Mouse (Mus musculus) hindbrain, postnatal 0 days (tissue): Measurements from ENCODE around the gene Mmp14. TPM values are rescaled to one million over a fixed set of nuclear protein-coding genes. Genes with fewer than 3 reads are reported as not detected.

Experiments
- ATAC-seq: fragments of 200-750 bp; cut with Nextera tagmentation; 2 replicates; pipeline ENCODE4 v1.8.0; 2017; ENCODE audit warnings: mild to moderate bottlenecking, moderate TSS enrichment, moderate library complexity
- DNase-seq: peaks from one replicate; pipeline ENCODE4 v3.0.0-alpha.2; 2015; ENCODE audit warnings: low spot score
- H3K27ac ChIP-seq: fragments of 300-500 bp; sonication (generic); 2 replicates; pipeline ENCODE4 v1.5.1; 2014; ENCODE audit warnings: mild to moderate bottlenecking
- H3K27me3 ChIP-seq: fragments of 300-500 bp; sonication (generic); 2 replicates; pipeline ENCODE4 v1.6.1; 2014; ENCODE audit warnings: low read length, mixed read lengths; ENCODE audit not compliant: insufficient read depth
- H3K36me3 ChIP-seq: fragments of 300-500 bp; sonication (generic); 2 replicates; pipeline ENCODE4 v1.6.1; 2014; ENCODE audit warnings: low read length, mixed read lengths; ENCODE audit not compliant: insufficient read depth
- H3K4me1 ChIP-seq: fragments of 300-500 bp; sonication (generic); 2 replicates; pipeline ENCODE4 v1.6.1; 2014; ENCODE audit warnings: antibody characterized with exemption, low read length, mixed read lengths; ENCODE audit not compliant: insufficient read depth
- H3K4me2 ChIP-seq: fragments of 300-500 bp; sonication (generic); 2 replicates; pipeline ENCODE4 v1.6.1; 2014; ENCODE audit warnings: low read depth, mild to moderate bottlenecking, low read length, moderate library complexity, mixed read lengths
- H3K4me3 ChIP-seq: fragments of 300-500 bp; sonication (generic); 2 replicates; pipeline ENCODE4 v1.5.1; 2014; ENCODE audit warnings: low read length
- H3K9ac ChIP-seq: fragments of 300-500 bp; sonication (generic); replicated peaks from 2 replicates; pipeline ENCODE4 v1.6.1; 2014; ENCODE audit warnings: mild to moderate bottlenecking, low read length, moderate library complexity, mixed read lengths
- H3K9me3 ChIP-seq: fragments of 300-500 bp; sonication (generic); 2 replicates; pipeline ENCODE4 v1.6.1; 2016; ENCODE audit warnings: low read length, mixed read lengths
- CTCF ChIP-seq: IDR thresholded peaks from 2 replicates; pipeline ENCODE4 v1.5.1; 2016; ENCODE audit warnings: antibody characterized with exemption, control low read depth, low read depth
- WGBS: fragments of 180-500 bp; shearing (Covaris S2); extraction: QIAGEN DNeasy Blood & Tissue Kit; methylation state at CpG from one replicate; pipeline ENCODE4 v1.1.7; 2014; 5-methylcytosine and 5-hydroxymethylcytosine counted together
- polyA plus RNA-seq: library from polyadenylated mRNA; unstranded; fragments of >200 nt; fragmentation: Nextera tagmentation; extraction: Ambion mirVana; gene quantifications from 2 replicates; pipeline ENCODE4 v1.2.1, GENCODE M21; 2015
- total RNA-seq: library from RNA; depleted of rRNA; stranded (reverse); fragments of >200 nt; gene quantifications from 2 replicates; pipeline ENCODE4 v1.2.3, GENCODE M21; 2014

Mmp14 gene
- total and polyA plus RNA-seq, 2 experiments from 2014 or later, result 47.2 to 53.3 TPM

- 64% methylated on average over 6 of the region's 6 CpGs for WGBS
- Histone ChIP-seq H3K4me3 (no peak overlapping the region), H3K9me3 (no peaks in the 10 kb centered on the region), H3K4me1 (no peaks in the 10 kb centered on the region), H3K9ac (no peak overlapping the region), H3K4me2 (no peak overlapping the region), H3K27me3 (no peaks in the 10 kb centered on the region), H3K36me3 (no peaks in the 10 kb centered on the region), H3K27ac (no peak overlapping the region)
- DNase-seq (no peak), ATAC-seq (no peak)
- no peak for TF ChIP-seq CTCF
Measured at GRCm38 (mm10) chr14:54387546-54387945, 43.9 kb upstream of the Mmp14 start.

DNA sequence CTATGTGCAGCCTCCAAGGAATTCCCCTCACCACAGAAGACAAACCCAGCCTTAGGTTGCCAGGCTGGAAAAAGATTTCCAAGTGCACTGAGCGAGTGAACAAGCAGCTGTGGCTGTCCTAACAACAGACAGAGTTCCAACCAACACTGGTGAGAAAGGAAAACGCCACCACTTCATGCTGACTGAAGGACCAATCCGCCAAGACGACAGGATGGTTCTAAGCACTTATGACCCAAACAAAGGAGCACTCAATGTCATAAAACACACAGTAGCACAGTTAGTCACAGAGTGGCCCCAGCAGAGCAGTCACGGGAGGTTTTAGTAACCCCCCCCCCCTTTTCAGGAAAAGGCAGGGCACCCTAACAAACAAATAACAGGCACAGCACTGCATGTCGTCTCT lies 40.6 kb upstream of the Mmp14 start:
- TF ChIP-seq CTCF, result no peak
- Histone ChIP-seq H3K9ac (no peak overlapping the region), H3K9me3 (no peaks in the 10 kb centered on the region), H3K4me1 (no peaks in the 10 kb centered on the region), H3K4me2 (no peak overlapping the region), H3K36me3 (no peaks in the 10 kb centered on the region), H3K27ac (no peak overlapping the region), H3K4me3 (no peak overlapping the region), H3K27me3 (no peaks in the 10 kb centered on the region)
- no peak for ATAC-seq
- DNase-seq, result no peak
- 62% methylated on average over 6 of the region's 6 CpGs for WGBS

DNA sequence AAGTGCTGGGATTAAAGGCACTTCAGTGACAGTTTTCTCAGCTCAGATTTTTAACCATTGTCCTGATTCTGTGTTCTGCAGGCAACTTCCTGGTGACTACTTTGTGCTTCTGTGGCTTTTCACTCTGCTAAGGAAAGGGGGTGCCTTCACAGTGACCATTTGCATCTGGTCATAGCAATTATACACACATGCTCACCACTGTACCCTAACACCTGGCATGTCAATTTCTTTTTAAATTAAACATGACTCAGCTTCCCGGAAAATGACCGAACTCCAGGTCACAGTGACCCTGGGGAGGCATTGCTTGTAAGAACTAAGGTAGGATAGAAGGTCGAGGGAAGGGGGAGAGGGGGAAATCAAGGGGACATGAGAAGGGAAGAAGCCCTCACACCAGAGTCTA lies 37.6 kb upstream of the Mmp14 start:
- no peaks in the 10 kb centered on the region for H3K36me3 ChIP-seq
- H3K9me3 ChIP-seq, result no peaks in the 10 kb centered on the region
- TF ChIP-seq CTCF, result no peak
- no peak for DNase-seq
- H3K27me3 ChIP-seq, result no peaks in the 10 kb centered on the region
- H3K27ac ChIP-seq, result no peak overlapping the region
- H3K4me2 ChIP-seq, result no peak overlapping the region
- H3K4me1 ChIP-seq, result no peaks in the 10 kb centered on the region
- no peak overlapping the region for H3K9ac ChIP-seq
- H3K4me3 ChIP-seq, result no peak overlapping the region
- no peak for ATAC-seq
- WGBS, result 85% methylated on average over 3 of the region's 3 CpGs

DNA sequence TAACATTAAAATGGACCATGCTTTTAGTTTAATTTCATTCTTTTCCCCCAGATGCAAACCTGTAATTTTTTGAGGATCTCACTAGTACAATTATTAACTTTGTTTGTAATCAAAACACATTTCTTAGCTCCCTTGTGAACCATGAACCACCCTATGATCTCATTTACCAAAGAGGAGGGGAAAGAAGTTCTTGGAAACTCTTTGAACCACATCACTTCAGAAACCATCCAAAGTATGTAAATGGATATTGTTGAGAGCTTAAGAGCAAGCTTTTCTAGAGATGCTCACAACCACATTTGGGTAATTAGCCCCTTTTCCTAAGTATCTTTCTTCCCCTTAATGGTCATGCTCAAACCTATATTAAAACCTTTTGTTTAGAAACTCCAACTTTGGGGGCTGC lies 37.1 kb upstream of the Mmp14 start:
- ATAC-seq (no peak), DNase-seq (no peak)
- Histone ChIP-seq H3K4me3 (no peak overlapping the region), H3K27ac (no peak overlapping the region), H3K27me3 (no peaks in the 10 kb centered on the region), H3K9ac (no peak overlapping the region), H3K36me3 (no peaks in the 10 kb centered on the region), H3K4me1 (no peaks in the 10 kb centered on the region), H3K4me2 (no peak overlapping the region), H3K9me3 (no peaks in the 10 kb centered on the region)
- TF ChIP-seq CTCF, result no peak

DNA sequence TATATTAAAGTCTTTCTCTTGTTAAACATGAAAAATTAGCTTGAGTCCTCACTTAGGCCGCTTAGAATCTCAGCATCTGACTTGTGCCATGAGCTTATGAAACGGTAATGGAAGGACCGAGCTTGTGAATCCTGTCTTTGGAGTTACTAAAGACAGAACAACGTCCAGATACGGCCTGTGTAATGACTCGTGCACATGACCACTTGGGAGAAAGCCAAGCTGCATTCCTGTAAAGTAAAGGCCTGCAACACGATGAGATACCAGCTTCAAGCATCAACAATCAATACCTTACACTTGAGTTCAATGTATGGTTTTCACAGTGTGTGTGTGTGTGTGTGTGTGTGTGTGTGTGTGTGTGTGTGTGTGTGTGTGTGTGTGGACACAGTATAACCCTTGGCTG lies 34.7 kb upstream of the Mmp14 start:
- H3K4me2 ChIP-seq, result no peak overlapping the region
- H3K9ac ChIP-seq, result no peak overlapping the region
- 87% methylated on average over 7 of the region's 7 CpGs for WGBS
- H3K36me3 ChIP-seq, result no peaks in the 10 kb centered on the region
- no peaks in the 10 kb centered on the region for H3K9me3 ChIP-seq
- H3K27me3 ChIP-seq, result no peaks in the 10 kb centered on the region
- no peak for TF ChIP-seq CTCF
- DNase-seq (no peak), ATAC-seq (no peak)
- no peak overlapping the region for H3K27ac ChIP-seq
- no peak overlapping the region for H3K4me3 ChIP-seq
- H3K4me1 ChIP-seq, result no peaks in the 10 kb centered on the region

DNA sequence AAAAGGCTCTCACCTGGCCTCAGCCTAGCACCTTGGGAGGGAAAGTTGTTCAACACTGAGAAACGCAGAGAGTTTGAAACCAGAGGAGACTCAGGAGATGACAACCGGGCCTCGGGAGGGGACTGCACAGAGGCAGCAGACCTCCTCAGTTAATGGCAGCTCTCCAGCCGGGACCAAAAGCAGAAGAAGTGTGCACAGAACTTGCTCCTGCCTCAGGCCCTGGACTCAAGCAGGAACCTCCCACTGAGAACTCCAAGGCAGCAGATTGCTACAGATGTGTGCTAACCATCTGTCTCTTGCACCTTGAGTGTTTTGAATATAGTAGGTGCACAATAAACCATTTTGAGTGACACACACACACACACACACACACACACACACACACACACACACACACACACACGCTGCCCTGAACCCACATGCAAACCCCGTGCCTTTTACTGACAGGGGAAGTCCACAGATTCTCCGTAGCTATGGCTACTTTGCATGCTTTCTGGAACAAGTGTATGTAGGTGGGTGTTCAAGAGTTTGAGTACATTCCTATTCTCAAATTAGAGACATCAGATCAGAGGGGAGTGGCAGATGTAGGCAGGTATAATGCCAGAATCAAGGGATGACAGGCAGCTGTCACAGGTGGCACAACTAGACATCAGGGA lies 33.4 kb upstream of the Mmp14 start:
- no peak for ATAC-seq
- Histone ChIP-seq H3K4me2 (no peak overlapping the region), H3K9ac (no peak overlapping the region), H3K27ac (no peak overlapping the region), H3K4me3 (no peak overlapping the region), H3K4me1 (no peaks in the 10 kb centered on the region), H3K9me3 (no peaks in the 10 kb centered on the region), H3K27me3 (no peaks in the 10 kb centered on the region), H3K36me3 (no peaks in the 10 kb centered on the region)
- no peak for DNase-seq
- WGBS, result 80% methylated on average over 7 of the region's 7 CpGs
- no peak for TF ChIP-seq CTCF

DNA sequence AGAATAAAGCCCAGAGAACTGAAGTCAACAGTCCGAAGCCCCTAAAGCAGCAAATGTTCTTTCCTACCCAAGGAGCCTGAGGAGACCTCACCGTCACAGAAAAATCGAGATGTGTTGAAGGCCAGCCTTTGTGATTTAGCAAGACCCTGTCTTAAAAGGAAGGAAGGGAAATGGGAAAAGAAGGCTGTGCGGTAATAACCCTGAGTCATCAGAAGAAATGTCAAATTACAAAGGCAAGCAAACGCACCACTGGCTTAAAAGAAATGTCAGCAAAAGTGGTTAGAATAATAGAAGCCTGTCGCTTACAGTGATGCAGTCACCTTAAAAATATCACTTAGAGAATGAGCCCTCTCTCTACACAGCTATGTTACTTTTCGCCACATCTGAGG lies 32.9 kb upstream of the Mmp14 start:
- Histone ChIP-seq H3K4me2 (no peak overlapping the region), H3K9me3 (no peaks in the 10 kb centered on the region), H3K9ac (no peak overlapping the region), H3K36me3 (no peaks in the 10 kb centered on the region), H3K4me1 (no peaks in the 10 kb centered on the region), H3K27ac (no peak overlapping the region), H3K4me3 (no peak overlapping the region), H3K27me3 (no peaks in the 10 kb centered on the region)
- ATAC-seq (no peak), DNase-seq (no peak)
- WGBS, result 79% methylated on average over 7 of the region's 7 CpGs
- no peak for TF ChIP-seq CTCF
